Mouse (Mus musculus): ENCODE results near the gene 9130023H24Rik. TPM values are rescaled to one million over a fixed set of nuclear protein-coding genes. Genes with fewer than 3 reads are reported as not detected.

Gene 9130023H24Rik
- polyA plus RNA-seq (2016; fragmentation: Nextera tagmentation; extraction: Ambion mirVana) = 7.7 and 10.6 TPM in 2 replicates

GRCm38 (mm10) chr7:128237927-128238778 is at the start of gene 9130023H24Rik:
9130023H24Rik (minus strand) TSS chr7:128238031.
- peak; percentile 100 for DNase-seq (ENCODE audit: low spot score)
- Histone ChIP-seq H3K27me3 (ENCODE audit: low read depth, poor library complexity, severe bottlenecking) (no peaks in the 10 kb centered on the region), H3K36me3 (peaks cover 43% of the 10 kb centered on the region), H3K4me1 (peaks cover 17% of the 10 kb centered on the region), H3K4me3 (peak within 1 kb of the TSS; percentile 75), H3K9me3 (replicated peaks) (no peaks in the 10 kb centered on the region), H3K27ac (peak within 1 kb of the TSS; percentile 94)
- under 1% methylated on average over 71 of the region's 72 CpGs for WGBS

- Histone ChIP-seq H3K4me3 (no peak overlapping the region), H3K27ac (no peak overlapping the region), H3K27me3 (ENCODE audit: low read depth, poor library complexity, severe bottlenecking) (no peaks in the 10 kb centered on the region), H3K9me3 (replicated peaks) (no peaks in the 10 kb centered on the region), H3K4me1 (peaks cover 38% of the 10 kb centered on the region), H3K36me3 (peaks cover 50% of the 10 kb centered on the region)
- WGBS = 89% methylated on average over 8 of the region's 8 CpGs
- no peak for DNase-seq (ENCODE audit: low spot score)
Observed at GRCm38 (mm10) chr7:128285060-128285459, 47.2 kb upstream of the 9130023H24Rik start.

- DNase-seq (ENCODE audit: low spot score) = no peak
- Histone ChIP-seq H3K27ac (peak overlapping the region; percentile 56), H3K4me3 (no peak overlapping the region), H3K9me3 (replicated peaks) (no peaks in the 10 kb centered on the region), H3K36me3 (peaks cover 57% of the 10 kb centered on the region), H3K27me3 (ENCODE audit: low read depth, poor library complexity, severe bottlenecking) (no peaks in the 10 kb centered on the region), H3K4me1 (peaks cover 28% of the 10 kb centered on the region)
- 52% methylated on average over 5 of the region's 5 CpGs for WGBS
Observed at GRCm38 (mm10) chr7:128284047-128284446, 46.2 kb upstream of the 9130023H24Rik start.

- Histone ChIP-seq H3K27me3 (ENCODE audit: low read depth, poor library complexity, severe bottlenecking) (no peaks in the 10 kb centered on the region), H3K36me3 (peaks cover 56% of the 10 kb centered on the region), H3K9me3 (replicated peaks) (no peaks in the 10 kb centered on the region), H3K4me3 (no peak overlapping the region), H3K27ac (peak overlapping the region; percentile 64), H3K4me1 (peaks cover 21% of the 10 kb centered on the region)
- 17% methylated on average over 7 of the region's 7 CpGs for WGBS
- DNase-seq (ENCODE audit: low spot score) = no peak
Observed at GRCm38 (mm10) chr7:128282532-128283244, 44.9 kb upstream of the 9130023H24Rik start.

- H3K4me1 ChIP-seq = peaks cover 21% of the 10 kb centered on the region
- 88% methylated on average over 11 of the region's 11 CpGs for WGBS
- H3K27me3 ChIP-seq (ENCODE audit: low read depth, poor library complexity, severe bottlenecking) = no peaks in the 10 kb centered on the region
- H3K4me3 ChIP-seq = no peak overlapping the region
- no peaks in the 10 kb centered on the region for H3K9me3 ChIP-seq (replicated peaks)
- DNase-seq (ENCODE audit: low spot score) = no peak
- peaks cover 56% of the 10 kb centered on the region for H3K36me3 ChIP-seq
- no peak overlapping the region for H3K27ac ChIP-seq
Observed at GRCm38 (mm10) chr7:128281765-128282164, 43.9 kb upstream of the 9130023H24Rik start.

- peaks cover 21% of the 10 kb centered on the region for H3K4me1 ChIP-seq
- no peak overlapping the region for H3K27ac ChIP-seq
- H3K4me3 ChIP-seq = no peak overlapping the region
- peaks cover 66% of the 10 kb centered on the region for H3K36me3 ChIP-seq
- 95% methylated on average over 4 of the region's 4 CpGs for WGBS
- no peaks in the 10 kb centered on the region for H3K27me3 ChIP-seq (ENCODE audit: low read depth, poor library complexity, severe bottlenecking)
- no peak for DNase-seq (ENCODE audit: low spot score)
- no peaks in the 10 kb centered on the region for H3K9me3 ChIP-seq (replicated peaks)
Observed at GRCm38 (mm10) chr7:128279750-128280149, 41.9 kb upstream of the 9130023H24Rik start.

- Histone ChIP-seq H3K4me1 (no peaks in the 10 kb centered on the region), H3K27me3 (ENCODE audit: low read depth, poor library complexity, severe bottlenecking) (no peaks in the 10 kb centered on the region), H3K36me3 (peaks cover 95% of the 10 kb centered on the region), H3K4me3 (no peak overlapping the region), H3K27ac (no peak overlapping the region), H3K9me3 (replicated peaks) (no peaks in the 10 kb centered on the region)
- 93% methylated on average over 6 of the region's 6 CpGs for WGBS
- no peak for DNase-seq (ENCODE audit: low spot score)
Observed at GRCm38 (mm10) chr7:128276051-128276450, 38.2 kb upstream of the 9130023H24Rik start.

GRCm38 (mm10) chr7:128271496-128271895 is 33.7 kb upstream of the 9130023H24Rik start:
- peaks cover 63% of the 10 kb centered on the region for H3K36me3 ChIP-seq
- no peak for DNase-seq (ENCODE audit: low spot score)
- 0 out of 2 replicates have a peak, but pooled peaks cover 5% of the 10 kb centered on the region for H3K4me1 ChIP-seq
- 97% methylated on average over 9 of the region's 9 CpGs for WGBS
- H3K27ac ChIP-seq = no peak overlapping the region
- H3K27me3 ChIP-seq (ENCODE audit: low read depth, poor library complexity, severe bottlenecking) = no peaks in the 10 kb centered on the region
- H3K9me3 ChIP-seq (replicated peaks) = no peaks in the 10 kb centered on the region
- H3K4me3 ChIP-seq = no peak overlapping the region

GRCm38 (mm10) chr7:128270431-128270850 is 32.6 kb upstream of the 9130023H24Rik start:
- no peak overlapping the region for H3K27ac ChIP-seq
- WGBS = 47% methylated on average over 13 of the region's 13 CpGs

GRCm38 (mm10) chr7:128267813-128268212 is 30.0 kb upstream of the 9130023H24Rik start:
- WGBS = 82% methylated on average over 7 of the region's 7 CpGs
- Histone ChIP-seq H3K27ac (no peak overlapping the region), H3K4me1 (0 out of 2 replicates have a peak, but pooled peaks cover 5% of the 10 kb centered on the region), H3K27me3 (ENCODE audit: low read depth, poor library complexity, severe bottlenecking) (no peaks in the 10 kb centered on the region), H3K4me3 (no peak overlapping the region), H3K9me3 (replicated peaks) (no peaks in the 10 kb centered on the region), H3K36me3 (peaks cover 26% of the 10 kb centered on the region)
- no peak for DNase-seq (ENCODE audit: low spot score)

More at GRCm38 (mm10) chr7:128270431-128270850, 32.6 kb upstream of the 9130023H24Rik start:
- Histone ChIP-seq H3K4me3 (no peak overlapping the region), H3K36me3 (peaks cover 52% of the 10 kb centered on the region), H3K27me3 (ENCODE audit: low read depth, poor library complexity, severe bottlenecking) (no peaks in the 10 kb centered on the region), H3K9me3 (replicated peaks) (no peaks in the 10 kb centered on the region), H3K4me1 (0 out of 2 replicates have a peak, but pooled peaks cover 5% of the 10 kb centered on the region)
- DNase-seq (ENCODE audit: low spot score) = no peak

GRCm38 (mm10) chr7:128267391-128267790 is 29.6 kb upstream of the 9130023H24Rik start:
- Histone ChIP-seq H3K27ac (no peak overlapping the region), H3K9me3 (replicated peaks) (no peaks in the 10 kb centered on the region), H3K4me1 (0 out of 2 replicates have a peak, but pooled peaks cover 5% of the 10 kb centered on the region), H3K4me3 (no peak overlapping the region), H3K27me3 (ENCODE audit: low read depth, poor library complexity, severe bottlenecking) (no peaks in the 10 kb centered on the region), H3K36me3 (peaks cover 22% of the 10 kb centered on the region)
- no peak for DNase-seq (ENCODE audit: low spot score)
- 64% methylated on average over 13 of the region's 13 CpGs for WGBS

GRCm38 (mm10) chr7:128266056-128266455 is 28.2 kb upstream of the 9130023H24Rik start:
- Histone ChIP-seq H3K27me3 (ENCODE audit: low read depth, poor library complexity, severe bottlenecking) (no peaks in the 10 kb centered on the region), H3K4me1 (0 out of 2 replicates have a peak, but pooled peaks cover 5% of the 10 kb centered on the region), H3K4me3 (no peak overlapping the region), H3K36me3 (peaks cover 8% of the 10 kb centered on the region), H3K9me3 (replicated peaks) (no peaks in the 10 kb centered on the region), H3K27ac (no peak overlapping the region)
- DNase-seq (ENCODE audit: low spot score) = no peak
- 84% methylated on average over 5 of the region's 5 CpGs for WGBS

- Histone ChIP-seq H3K4me3 (no peak within 1 kb of the TSS), H3K27ac (no peak within 1 kb of the TSS), H3K36me3 (peaks cover 3% of the 10 kb centered on the region), H3K27me3 (ENCODE audit: low read depth, poor library complexity, severe bottlenecking) (no peaks in the 10 kb centered on the region), H3K9me3 (replicated peaks) (no peaks in the 10 kb centered on the region), H3K4me1 (0 out of 2 replicates have a peak, but pooled peaks cover 3% of the 10 kb centered on the region)
- DNase-seq (ENCODE audit: low spot score) = no peak
- WGBS = 86% methylated on average over 6 of the region's 6 CpGs
Observed at GRCm38 (mm10) chr7:128265411-128265810, 27.6 kb upstream of the 9130023H24Rik start, which contains the start of gene Slc5a2. Slc5a2 (plus strand) TSS chr7:128265657.
